Mouse (Mus musculus) heart, embryonic 10.5 days (tissue): ENCODE data around the gene Camsap2. TPM values are rescaled to one million over a fixed set of nuclear protein-coding genes. Genes with fewer than 3 reads are reported as not detected.

Experiments used
- DNase-seq: peaks from one replicate; pipeline ENCODE4 v3.0.0-alpha.2; 2017; ENCODE audit warnings: low spot score
- H3K27ac ChIP-seq: fragments of 300-500 bp; sonication (generic); 2 replicates; pipeline ENCODE4 v1.5.1; 2016; ENCODE audit warnings: mild to moderate bottlenecking
- H3K27me3 ChIP-seq: fragments of 300-500 bp; sonication (generic); 2 replicates; pipeline ENCODE4 v1.6.1; 2016; ENCODE audit warnings: mild to moderate bottlenecking; ENCODE audit not compliant: poor library complexity, insufficient read depth, severe bottlenecking
- H3K36me3 ChIP-seq: fragments of 300-500 bp; sonication (generic); 2 replicates; pipeline ENCODE4 v1.6.1; 2016; ENCODE audit warnings: mild to moderate bottlenecking, moderate library complexity
- H3K4me1 ChIP-seq: fragments of 300-500 bp; sonication (generic); 2 replicates; pipeline ENCODE4 v1.6.1; 2016; ENCODE audit warnings: mild to moderate bottlenecking
- H3K4me3 ChIP-seq: fragments of 300-500 bp; sonication (generic); 2 replicates; pipeline ENCODE4 v1.5.1; 2016; ENCODE audit warnings: mild to moderate bottlenecking, moderate library complexity
- H3K9me3 ChIP-seq: fragments of 300-500 bp; sonication (generic); 2 replicates; pipeline ENCODE4 v1.6.1; 2016; ENCODE audit warnings: mild to moderate bottlenecking, moderate library complexity
- WGBS: fragments of 180-500 bp; shearing (Covaris S2); methylation state at CpG from one replicate; pipeline ENCODE4 v1.1.7; 2016; 5-methylcytosine and 5-hydroxymethylcytosine counted together
- polyA plus RNA-seq: library from polyadenylated mRNA; unstranded; fragments of >200 nt; fragmentation: Nextera tagmentation; extraction: Ambion mirVana; gene quantifications from 2 replicates; pipeline ENCODE4 v1.2.1, GENCODE M21; 2016

The Camsap2 gene
- 7.1 and 10.9 TPM in 2 replicates for polyA plus RNA-seq

DNA sequence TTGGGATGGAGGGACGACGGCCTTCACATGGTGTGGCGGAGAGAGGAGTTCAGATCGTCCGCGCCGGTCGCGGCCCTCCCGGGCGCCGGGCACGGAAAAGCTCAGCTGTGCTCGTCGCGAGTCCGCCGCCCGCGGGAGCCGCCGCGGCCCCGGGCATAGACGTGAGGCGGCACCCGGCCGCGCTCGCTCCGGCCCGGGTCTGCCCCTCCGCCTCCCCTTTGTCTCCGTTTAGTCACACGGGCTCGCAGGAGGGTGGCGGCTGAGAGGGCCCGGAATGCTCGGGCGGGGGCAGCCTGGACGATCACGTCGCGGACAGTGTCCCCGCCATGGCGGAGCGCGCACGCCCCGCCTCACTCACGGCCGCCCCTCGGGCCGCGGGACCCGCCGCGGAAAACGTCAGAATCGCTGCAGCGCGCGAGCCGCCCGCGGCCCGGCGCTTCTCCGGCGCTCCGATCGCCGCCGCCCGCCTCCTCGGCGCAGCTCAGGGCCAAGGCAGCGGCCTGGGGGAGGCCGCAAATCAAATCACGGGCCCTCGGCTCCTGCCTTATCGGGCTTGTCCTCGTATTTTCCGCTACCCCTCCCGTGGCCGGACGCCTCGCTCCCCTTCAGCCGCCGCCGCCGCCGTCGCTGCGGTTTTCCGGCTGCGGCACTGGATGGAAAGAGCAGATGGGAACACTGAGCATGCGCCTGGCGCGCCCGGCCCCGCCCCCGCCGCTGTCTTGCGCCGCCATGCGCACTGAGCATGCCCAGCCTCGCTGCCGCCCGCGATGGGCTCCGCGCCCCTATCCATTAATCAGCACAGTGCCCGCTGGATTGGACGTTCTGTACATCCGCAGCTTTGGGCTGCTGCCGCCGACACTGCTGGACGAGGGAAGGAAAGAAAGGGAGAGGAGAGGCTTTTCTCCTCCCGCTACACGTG lies at the start of gene Camsap2:
Gene Camsap2, minus strand, starts transcription at position 651 of the 919 bp plus-strand sequence.
- 0 out of 2 replicates have a peak, but pooled peaks cover 4% of the 10 kb centered on the region for H3K27me3 ChIP-seq
- under 1% methylated on average over 121 of the region's 121 CpGs for WGBS
- H3K9me3 ChIP-seq, result no peaks in the 10 kb centered on the region
- H3K4me3 ChIP-seq, result peak within 1 kb of the TSS; percentile 85
- no peaks in the 10 kb centered on the region for H3K36me3 ChIP-seq
- peak within 1 kb of the TSS; percentile 98 for H3K27ac ChIP-seq
- peak; percentile 96 for DNase-seq
- H3K4me1 ChIP-seq, result peaks cover 23% of the 10 kb centered on the region

- Histone ChIP-seq H3K27me3 (0 out of 2 replicates have a peak, but pooled peaks cover under 1% of the 10 kb centered on the region), H3K9me3 (no peaks in the 10 kb centered on the region), H3K4me1 (no peaks in the 10 kb centered on the region), H3K36me3 (no peaks in the 10 kb centered on the region), H3K4me3 (peak overlapping the region; percentile 29; the same call in 1 of the 2 replicates), H3K27ac (no peak overlapping the region)
- no peak for DNase-seq
- 32% methylated on average over 5 of the region's 5 CpGs for WGBS
These were observed 49.2 kb upstream of the Camsap2 start for GRCm38 (mm10) chr1:136395073-136395472.

DNA sequence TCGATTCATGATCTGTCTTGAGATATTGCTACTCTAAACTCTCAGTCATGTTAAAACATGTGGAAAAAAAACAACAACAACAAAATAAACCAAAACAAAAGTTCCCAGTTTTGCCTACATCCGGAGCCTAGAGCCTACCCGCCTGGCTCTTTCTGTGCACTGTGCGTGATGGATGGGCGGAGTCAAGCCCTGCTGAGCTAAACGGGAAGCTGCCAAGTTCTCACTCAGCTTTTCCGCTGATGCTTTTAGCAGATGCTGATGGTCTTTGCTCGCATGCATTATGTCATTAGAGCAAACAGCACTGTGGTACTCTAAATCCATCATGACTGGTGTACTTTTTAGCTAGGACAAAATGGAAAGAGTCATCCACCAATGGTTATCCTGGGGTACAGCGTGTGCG lies 48.6 kb upstream of the Camsap2 start:
- H3K27ac ChIP-seq, result no peak overlapping the region
- H3K4me3 ChIP-seq, result peak overlapping the region; percentile 29; the same call in 1 of the 2 replicates
- H3K27me3 ChIP-seq, result no peaks in the 10 kb centered on the region
- no peaks in the 10 kb centered on the region for H3K36me3 ChIP-seq
- no peaks in the 10 kb centered on the region for H3K9me3 ChIP-seq
- no peak for DNase-seq
- 35% methylated on average over 10 of the region's 10 CpGs for WGBS
- no peaks in the 10 kb centered on the region for H3K4me1 ChIP-seq

- no peak overlapping the region for H3K4me3 ChIP-seq
- no peak overlapping the region for H3K27ac ChIP-seq
- 0 out of 2 replicates have a peak, but pooled peaks cover 4% of the 10 kb centered on the region for H3K27me3 ChIP-seq
- no peaks in the 10 kb centered on the region for H3K9me3 ChIP-seq
- no peak for DNase-seq
- H3K4me1 ChIP-seq, result no peaks in the 10 kb centered on the region
- H3K36me3 ChIP-seq, result no peaks in the 10 kb centered on the region
- 37% methylated on average over 5 of the region's 6 CpGs for WGBS
These were observed 41.0 kb upstream of the Camsap2 start for GRCm38 (mm10) chr1:136386914-136387313.

DNA sequence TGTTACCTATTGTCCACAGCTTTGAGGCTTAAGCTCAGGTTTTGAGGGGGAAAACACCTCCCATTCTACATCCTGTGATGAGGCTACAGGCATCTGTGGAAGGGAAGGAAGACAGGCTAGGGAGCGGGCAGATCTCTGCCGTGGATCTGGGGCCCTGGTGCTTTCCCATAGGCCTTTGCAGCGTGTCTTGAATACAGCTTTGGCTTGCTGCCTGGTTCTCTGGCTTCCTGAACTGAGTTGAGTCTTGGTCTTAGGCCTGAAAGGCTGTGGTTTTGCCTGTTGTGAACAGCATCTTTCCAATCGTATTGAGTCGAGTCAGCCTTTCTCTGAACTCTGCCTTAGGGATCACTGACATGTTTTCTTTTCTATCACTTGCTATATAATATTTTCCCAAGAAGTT lies 35.7 kb upstream of the Camsap2 start:
- Histone ChIP-seq H3K36me3 (no peaks in the 10 kb centered on the region), H3K4me3 (no peak overlapping the region), H3K4me1 (peaks cover 3% of the 10 kb centered on the region; the same call in 1 of the 2 replicates), H3K27me3 (0 out of 2 replicates have a peak, but pooled peaks cover 4% of the 10 kb centered on the region), H3K9me3 (no peaks in the 10 kb centered on the region), H3K27ac (no peak overlapping the region)
- DNase-seq, result no peak
- WGBS, result 78% methylated on average over 5 of the region's 5 CpGs

GRCm38 (mm10) chr1:136381169-136381568 lies 35.3 kb upstream of the Camsap2 start:
- Histone ChIP-seq H3K27me3 (0 out of 2 replicates have a peak, but pooled peaks cover 4% of the 10 kb centered on the region), H3K27ac (no peak overlapping the region), H3K4me3 (no peak overlapping the region), H3K9me3 (no peaks in the 10 kb centered on the region), H3K36me3 (no peaks in the 10 kb centered on the region), H3K4me1 (peaks cover 3% of the 10 kb centered on the region; the same call in 1 of the 2 replicates)
- DNase-seq, result no peak
- 75% methylated on average over 6 of the region's 6 CpGs for WGBS

DNA sequence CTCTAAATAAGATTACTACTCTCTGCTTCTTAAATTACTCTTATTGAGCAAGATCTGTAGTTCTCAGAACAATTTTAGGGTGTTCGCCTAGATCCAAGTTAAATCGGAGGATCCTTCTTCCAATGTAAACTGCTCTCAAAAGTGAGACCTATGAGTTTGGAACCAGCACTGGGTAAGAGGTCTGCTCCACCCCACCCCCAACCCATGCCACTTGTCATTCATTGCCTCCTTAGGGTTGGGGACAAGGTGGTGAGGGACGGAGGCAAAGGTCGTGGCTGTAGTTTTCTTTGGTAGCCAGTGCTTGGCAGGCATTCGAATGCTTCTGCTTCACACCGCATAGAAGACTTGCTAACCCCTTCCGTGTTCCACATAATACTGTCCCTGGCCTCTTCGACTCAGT lies 34.7 kb upstream of the Camsap2 start:
- peaks cover 3% of the 10 kb centered on the region; the same call in 1 of the 2 replicates for H3K4me1 ChIP-seq
- H3K27me3 ChIP-seq, result 0 out of 2 replicates have a peak, but pooled peaks cover 2% of the 10 kb centered on the region
- H3K4me3 ChIP-seq, result no peak overlapping the region
- H3K36me3 ChIP-seq, result no peaks in the 10 kb centered on the region
- no peak for DNase-seq
- WGBS, result 76% methylated on average over 8 of the region's 8 CpGs
- no peaks in the 10 kb centered on the region for H3K9me3 ChIP-seq
- no peak overlapping the region for H3K27ac ChIP-seq

DNA sequence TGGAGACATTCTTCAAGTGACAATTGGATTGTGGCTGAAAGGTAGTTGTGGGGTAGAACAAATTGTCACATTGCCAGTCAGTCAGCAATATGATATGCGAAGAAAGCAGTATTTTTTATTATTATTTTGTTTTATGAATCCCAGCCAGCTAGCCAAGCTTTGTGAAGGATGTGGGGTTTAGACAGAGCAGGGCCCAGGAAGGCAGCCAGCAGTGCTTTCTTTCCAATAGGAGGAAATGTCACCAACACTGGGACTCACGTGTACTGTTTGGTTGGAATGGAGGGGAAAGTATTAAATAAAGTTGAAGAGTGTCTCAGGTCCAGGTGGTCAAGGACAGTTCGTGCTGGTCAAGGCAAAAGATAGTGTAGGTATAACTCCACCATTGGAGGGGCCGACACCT lies 34.3 kb upstream of the Camsap2 start:
- no peak overlapping the region for H3K4me3 ChIP-seq
- H3K9me3 ChIP-seq, result no peaks in the 10 kb centered on the region
- 82% methylated on average over 4 of the region's 4 CpGs for WGBS
- H3K27me3 ChIP-seq, result no peaks in the 10 kb centered on the region
- no peaks in the 10 kb centered on the region for H3K36me3 ChIP-seq
- H3K4me1 ChIP-seq, result peaks cover 3% of the 10 kb centered on the region; the same call in 1 of the 2 replicates
- no peak overlapping the region for H3K27ac ChIP-seq
- no peak for DNase-seq

- 90% methylated on average over 7 of the region's 7 CpGs for WGBS
- H3K36me3 ChIP-seq, result no peaks in the 10 kb centered on the region
- no peaks in the 10 kb centered on the region for H3K9me3 ChIP-seq
- H3K4me3 ChIP-seq, result no peak overlapping the region
- H3K27me3 ChIP-seq, result no peaks in the 10 kb centered on the region
- peaks cover 3% of the 10 kb centered on the region; the same call in 1 of the 2 replicates for H3K4me1 ChIP-seq
- no peak for DNase-seq
- no peak overlapping the region for H3K27ac ChIP-seq
These were observed 33.4 kb upstream of the Camsap2 start for GRCm38 (mm10) chr1:136379261-136379660.

DNA sequence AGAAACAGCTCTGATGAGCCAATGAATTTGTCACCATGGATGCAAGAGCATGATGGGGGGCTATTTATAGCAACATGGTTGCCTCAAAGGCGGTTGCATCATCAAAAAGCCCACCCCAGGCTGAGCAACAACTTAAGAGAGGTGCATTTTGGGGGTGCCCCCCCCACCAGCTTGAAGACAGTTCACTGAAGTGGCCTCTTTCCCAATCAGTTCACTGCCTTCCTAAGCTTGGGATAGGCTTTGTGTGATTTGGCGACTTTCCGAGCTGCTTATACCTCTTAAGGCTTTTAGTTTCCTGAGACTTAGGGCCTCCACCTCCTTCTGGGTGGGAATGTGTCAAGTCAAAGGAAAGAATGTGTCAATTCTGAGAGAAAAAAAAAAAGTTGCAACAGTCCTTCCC lies 20.1 kb upstream of the Camsap2 start:
- no peak for DNase-seq

DNA sequence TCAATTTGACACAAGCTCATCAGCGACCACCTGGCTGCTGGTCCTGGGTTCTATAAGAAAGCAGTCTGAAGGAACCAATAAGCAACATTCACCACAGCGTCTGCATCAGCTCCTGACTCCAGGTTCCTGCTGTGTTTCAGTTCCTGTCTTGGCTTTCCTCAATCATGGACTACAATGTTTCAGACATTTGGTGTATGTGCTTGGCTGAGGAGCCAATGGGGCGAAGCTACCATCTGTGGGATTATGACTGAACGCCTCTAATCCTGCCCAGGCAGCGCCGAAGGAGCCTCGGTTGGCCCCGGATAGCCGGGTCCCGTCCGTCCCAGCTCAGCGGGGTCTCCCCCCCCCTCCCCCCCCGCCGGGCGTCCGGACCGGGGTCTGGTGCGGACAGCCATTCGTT lies 18.8 kb upstream of the Camsap2 start:
- peaks cover 8% of the 10 kb centered on the region; the same call in 1 of the 2 replicates for H3K4me1 ChIP-seq
- H3K9me3 ChIP-seq, result no peaks in the 10 kb centered on the region
- H3K27ac ChIP-seq, result no peak overlapping the region
- DNase-seq, result no peak
- H3K27me3 ChIP-seq, result no peaks in the 10 kb centered on the region
- WGBS, result 66% methylated on average over 19 of the region's 19 CpGs
- H3K4me3 ChIP-seq, result no peak overlapping the region
- no peaks in the 10 kb centered on the region for H3K36me3 ChIP-seq

More for the DNA sequence above, 20.1 kb upstream of the Camsap2 start:
- H3K4me1 ChIP-seq, result peaks cover 8% of the 10 kb centered on the region; the same call in 1 of the 2 replicates
- H3K9me3 ChIP-seq, result no peaks in the 10 kb centered on the region
- 74% methylated on average over 3 of the region's 3 CpGs for WGBS
- no peaks in the 10 kb centered on the region for H3K27me3 ChIP-seq
- no peak overlapping the region for H3K27ac ChIP-seq
- H3K4me3 ChIP-seq, result no peak overlapping the region
- H3K36me3 ChIP-seq, result no peaks in the 10 kb centered on the region

DNA sequence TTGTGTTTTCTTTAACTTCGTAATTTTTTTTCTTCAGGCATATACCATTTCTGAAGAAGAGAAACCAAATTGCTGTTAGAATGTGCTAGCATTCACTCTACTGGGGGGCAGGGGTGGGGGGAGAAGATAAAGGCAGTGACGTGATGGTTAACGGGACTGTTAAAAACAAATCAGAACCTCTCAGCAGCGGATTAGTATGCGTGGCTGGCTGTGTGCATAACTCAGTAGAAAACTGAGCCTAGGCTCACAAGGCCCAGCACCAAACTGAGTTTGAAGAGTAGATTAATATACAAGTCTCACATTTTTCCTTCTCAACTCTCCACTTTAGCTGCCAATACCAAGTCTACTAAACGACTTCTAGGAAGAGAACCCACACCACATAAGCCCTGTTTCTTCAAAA lies 17.1 kb upstream of the Camsap2 start:
- no peak for DNase-seq
- H3K9me3 ChIP-seq, result no peaks in the 10 kb centered on the region
- no peaks in the 10 kb centered on the region for H3K27me3 ChIP-seq
- peaks cover 8% of the 10 kb centered on the region; the same call in 1 of the 2 replicates for H3K4me1 ChIP-seq
- WGBS, result 64% methylated on average over 6 of the region's 6 CpGs
- H3K27ac ChIP-seq, result no peak overlapping the region
- H3K4me3 ChIP-seq, result no peak overlapping the region
- H3K36me3 ChIP-seq, result no peaks in the 10 kb centered on the region

DNA sequence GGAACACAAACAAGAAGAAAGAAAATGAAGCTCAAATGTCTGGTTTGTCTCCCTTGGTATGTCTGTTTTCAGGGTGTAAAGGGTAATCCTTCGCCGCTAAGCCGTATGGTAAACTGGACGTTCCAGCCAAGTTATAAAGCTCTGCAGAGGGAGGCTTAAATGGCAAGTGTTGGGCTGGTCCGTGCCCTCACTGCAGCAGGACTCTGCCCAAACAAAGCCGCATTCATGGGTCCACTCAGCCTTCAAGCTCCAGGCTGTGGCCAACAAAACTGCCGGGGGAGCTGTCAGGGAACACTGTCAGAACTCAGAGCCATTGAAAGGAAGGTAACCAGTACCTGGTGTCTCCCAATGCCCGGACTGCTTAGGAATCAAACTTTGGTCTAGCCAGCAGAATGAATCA lies 16.7 kb upstream of the Camsap2 start:
- Histone ChIP-seq H3K4me1 (peaks cover 8% of the 10 kb centered on the region; the same call in 1 of the 2 replicates), H3K36me3 (no peaks in the 10 kb centered on the region), H3K27ac (no peak overlapping the region), H3K4me3 (no peak overlapping the region), H3K27me3 (no peaks in the 10 kb centered on the region), H3K9me3 (no peaks in the 10 kb centered on the region)
- WGBS, result 66% methylated on average over 8 of the region's 8 CpGs
- DNase-seq, result no peak
